Mouse (Mus musculus) erythroblast, embryonic 14.5 days (primary cell): ENCODE measurements around the gene Cdk14.

Experiments used
- GATA1 ChIP-seq: IDR thresholded peaks from 2 replicates; pipeline ENCODE4 v1.6.1; 2012; ENCODE audit warnings: low read length, inconsistent platforms, mixed read lengths
- TAL1 ChIP-seq: IDR thresholded peaks from 3 replicates; pipeline ENCODE4 v1.6.1; 2012; ENCODE audit warnings: low read length, inconsistent platforms, mixed read lengths

GRCm38 (mm10) chr5:5241088-5241487 is 179.0 kb downstream of the Cdk14 start:
- no peak for TF ChIP-seq TAL1
- TF ChIP-seq GATA1, result no peak
